Mouse (Mus musculus) liver, postnatal 0 days (tissue): ENCODE data around the gene Socs5. TPM values are rescaled to one million over a fixed set of nuclear protein-coding genes. Genes with fewer than 3 reads are reported as not detected.
A peak's percentile ranks its signal among the peaks of the same experiment; 100 is the strongest.

Experiments
- ATAC-seq: fragments of 200-750 bp; cut with Nextera tagmentation; 2 replicates; pipeline ENCODE4 v1.8.0; 2017; ENCODE audit warnings: mild to moderate bottlenecking, moderate library complexity
- DNase-seq: peaks from one replicate; pipeline ENCODE4 v3.0.0-alpha.2; 2016
- H3K27ac ChIP-seq: fragments of 300-500 bp; sonication (generic); 2 replicates; pipeline ENCODE4 v1.5.1; 2014; ENCODE audit warnings: antibody characterized with exemption, moderate library complexity, mild to moderate bottlenecking, low read depth
- H3K27me3 ChIP-seq: fragments of 300-500 bp; sonication (generic); 2 replicates; pipeline ENCODE4 v1.6.1; 2014; ENCODE audit warnings: low read length, control low read depth, mixed read lengths; ENCODE audit not compliant: insufficient read depth
- H3K36me3 ChIP-seq: fragments of 300-500 bp; sonication (generic); replicated peaks from 2 replicates; pipeline ENCODE4 v1.6.1; 2014; ENCODE audit warnings: mild to moderate bottlenecking, control low read depth, low read length, moderate library complexity, mixed read lengths; ENCODE audit not compliant: insufficient read depth
- H3K4me1 ChIP-seq: fragments of 300-500 bp; sonication (generic); 2 replicates; pipeline ENCODE4 v1.6.1; 2014; ENCODE audit warnings: antibody characterized with exemption, mild to moderate bottlenecking, control low read depth; ENCODE audit not compliant: insufficient read depth
- H3K4me2 ChIP-seq: fragments of 300-500 bp; sonication (generic); 2 replicates; pipeline ENCODE4 v1.6.1; 2014; ENCODE audit warnings: low read depth, mild to moderate bottlenecking, low read length, moderate library complexity, mixed read lengths
- H3K4me3 ChIP-seq: fragments of 300-500 bp; sonication (generic); 2 replicates; pipeline ENCODE4 v1.5.1; 2014; ENCODE audit warnings: low read depth, low read length
- H3K9ac ChIP-seq: fragments of 300-500 bp; sonication (generic); replicated peaks from 2 replicates; pipeline ENCODE4 v1.6.1; 2014; ENCODE audit warnings: mild to moderate bottlenecking, moderate library complexity
- H3K9me3 ChIP-seq: fragments of 300-500 bp; sonication (generic); 2 replicates; pipeline ENCODE4 v1.6.1; 2016; ENCODE audit warnings: mild to moderate bottlenecking, control low read depth, low read length, mixed read lengths
- CTCF ChIP-seq: sonication (generic); IDR thresholded peaks from 2 replicates; pipeline ENCODE4 v1.5.1; 2016; ENCODE audit warnings: antibody characterized with exemption, low read depth
- EP300 ChIP-seq: IDR thresholded peaks from 2 replicates; pipeline ENCODE4 v1.6.1; 2016; ENCODE audit warnings: antibody characterized with exemption, low read depth, mild to moderate bottlenecking
- WGBS: fragments of 180-500 bp; shearing (Covaris S2); extraction: QIAGEN DNeasy Blood & Tissue Kit; methylation state at CpG from one replicate; pipeline ENCODE4 v1.1.7; 2014; ENCODE audit not compliant: insufficient replicate concordance; 5-methylcytosine and 5-hydroxymethylcytosine counted together
- polyA plus RNA-seq: library from polyadenylated mRNA; unstranded; fragments of >200 nt; fragmentation: Nextera tagmentation; extraction: Ambion mirVana; gene quantifications from 2 replicates; pipeline ENCODE4 v1.2.1, GENCODE M21; 2015

Socs5 gene
- polyA plus RNA-seq, 1 experiment from 2014 or later, result 1.4 TPM

DNA sequence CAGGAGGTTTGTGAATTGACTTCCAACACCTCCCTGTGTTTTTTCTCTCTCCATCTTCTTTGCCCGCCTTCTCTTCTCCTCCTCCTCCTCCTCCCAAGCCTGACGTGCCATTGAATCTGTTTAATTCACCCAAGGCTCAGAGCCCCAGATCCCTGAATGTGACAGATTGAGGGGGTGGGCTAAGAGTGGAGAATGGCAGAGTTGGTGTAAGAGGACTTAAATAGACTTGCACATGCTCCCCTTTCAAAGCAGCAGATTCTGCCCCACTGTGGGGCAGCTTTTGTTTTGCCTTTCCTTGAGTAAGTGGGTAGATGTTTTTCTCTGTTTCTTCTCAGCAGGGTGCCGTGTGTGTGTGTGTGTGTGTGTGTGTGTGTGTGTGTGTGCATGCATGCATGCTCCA, 61.6 kb downstream of the Socs5 start:
- no peak for TF ChIP-seq CTCF
- TF ChIP-seq EP300, result no peak
- no peaks in the 10 kb centered on the region for H3K4me1 ChIP-seq
- H3K9ac ChIP-seq, result no peak overlapping the region
- H3K4me2 ChIP-seq, result no peak overlapping the region
- ATAC-seq (no peak), DNase-seq (no peak)
- no peaks in the 10 kb centered on the region for H3K36me3 ChIP-seq
- no peak overlapping the region for H3K27ac ChIP-seq
- H3K4me3 ChIP-seq, result no peak overlapping the region
- no peaks in the 10 kb centered on the region for H3K27me3 ChIP-seq
- WGBS, result 85% methylated on average over 3 of the region's 3 CpGs
- no peaks in the 10 kb centered on the region for H3K9me3 ChIP-seq

DNA sequence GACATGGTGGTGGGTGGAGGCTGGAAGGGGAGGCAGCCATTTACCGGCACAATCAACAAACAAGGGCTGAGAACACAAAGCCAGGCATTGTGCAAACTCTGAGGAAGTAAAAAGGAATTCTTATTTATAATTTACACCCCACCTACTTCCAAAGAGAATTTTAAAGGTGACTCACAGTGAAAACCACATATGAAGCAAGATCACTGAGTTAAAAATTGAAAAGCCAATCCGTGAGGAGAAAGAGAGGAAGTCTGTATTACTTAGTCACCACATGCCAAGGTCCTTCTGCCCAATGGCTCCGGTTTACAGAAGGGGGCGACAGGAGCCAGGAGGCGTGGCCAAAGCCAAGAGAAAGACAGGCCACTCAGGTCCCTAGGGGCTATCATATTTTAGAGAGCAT, 62.9 kb downstream of the Socs5 start:
- DNase-seq (no peak), ATAC-seq (no peak)
- 0 out of 2 replicates have a peak, but pooled peaks have one; percentile 4 for TF ChIP-seq CTCF
- TF ChIP-seq EP300, result no peak
- Histone ChIP-seq H3K27ac (no peak overlapping the region), H3K27me3 (no peaks in the 10 kb centered on the region), H3K4me2 (no peak overlapping the region), H3K36me3 (no peaks in the 10 kb centered on the region), H3K9ac (no peak overlapping the region), H3K4me3 (no peak overlapping the region), H3K4me1 (no peaks in the 10 kb centered on the region), H3K9me3 (no peaks in the 10 kb centered on the region)
- WGBS, result 24% methylated on average over 5 of the region's 5 CpGs

DNA sequence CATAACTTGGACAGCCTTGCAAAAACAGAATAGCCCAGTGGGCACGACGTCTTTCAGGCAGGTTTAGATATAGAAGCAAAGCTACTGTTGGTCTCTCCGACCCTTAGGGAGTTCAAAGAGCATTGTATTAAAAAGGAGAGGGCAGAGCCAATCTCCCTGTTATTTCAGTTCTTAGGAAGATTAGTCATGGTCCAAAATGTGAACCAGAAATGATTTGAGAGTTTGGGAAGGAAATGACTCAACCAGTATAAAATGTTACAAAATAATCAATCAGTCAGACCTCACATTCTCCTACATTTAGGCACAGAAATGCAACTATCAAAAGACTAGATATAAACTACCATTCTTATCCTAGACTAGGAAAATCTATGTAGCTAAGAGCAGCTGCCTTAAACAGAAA, 64.6 kb downstream of the Socs5 start:
- no peaks in the 10 kb centered on the region for H3K9me3 ChIP-seq
- WGBS, result 83% methylated on average over 3 of the region's 3 CpGs
- H3K27ac ChIP-seq, result no peak overlapping the region
- ATAC-seq (no peak), DNase-seq (no peak)
- H3K4me1 ChIP-seq, result no peaks in the 10 kb centered on the region
- H3K36me3 ChIP-seq, result no peaks in the 10 kb centered on the region
- H3K4me3 ChIP-seq, result no peak overlapping the region
- H3K4me2 ChIP-seq, result no peak overlapping the region
- TF ChIP-seq EP300, result no peak
- H3K9ac ChIP-seq, result no peak overlapping the region
- no peaks in the 10 kb centered on the region for H3K27me3 ChIP-seq

DNA sequence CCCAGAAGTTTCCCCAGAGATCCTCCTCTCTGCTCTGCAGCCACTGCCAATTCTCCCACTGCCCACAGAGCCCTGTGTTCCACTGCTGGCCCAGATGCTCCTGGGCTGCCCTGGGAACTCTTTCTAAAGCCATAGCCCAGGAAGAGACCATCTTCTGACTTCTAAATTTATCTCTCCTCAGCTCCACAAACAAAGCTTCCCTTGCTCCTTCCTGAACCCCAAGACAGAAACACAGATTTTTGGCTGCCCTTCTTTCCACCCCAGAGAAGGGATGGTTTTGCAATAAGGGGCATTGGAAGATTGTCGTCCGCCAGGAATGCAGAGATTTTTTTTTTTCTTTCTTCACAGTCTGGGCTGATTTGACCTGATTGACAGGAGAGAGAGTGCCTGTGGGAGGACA, 66.5 kb downstream of the Socs5 start:
- no peak overlapping the region for H3K9ac ChIP-seq
- no peak overlapping the region for H3K4me2 ChIP-seq
- TF ChIP-seq CTCF, result no peak
- no peak for TF ChIP-seq EP300
- no peaks in the 10 kb centered on the region for H3K36me3 ChIP-seq
- no peaks in the 10 kb centered on the region for H3K9me3 ChIP-seq
- H3K27me3 ChIP-seq, result no peaks in the 10 kb centered on the region
- no peaks in the 10 kb centered on the region for H3K4me1 ChIP-seq
- WGBS, result 72% methylated on average over 2 of the region's 2 CpGs
- H3K4me3 ChIP-seq, result no peak overlapping the region
- DNase-seq, result no peak
- no peak for ATAC-seq
- no peak overlapping the region for H3K27ac ChIP-seq

DNA sequence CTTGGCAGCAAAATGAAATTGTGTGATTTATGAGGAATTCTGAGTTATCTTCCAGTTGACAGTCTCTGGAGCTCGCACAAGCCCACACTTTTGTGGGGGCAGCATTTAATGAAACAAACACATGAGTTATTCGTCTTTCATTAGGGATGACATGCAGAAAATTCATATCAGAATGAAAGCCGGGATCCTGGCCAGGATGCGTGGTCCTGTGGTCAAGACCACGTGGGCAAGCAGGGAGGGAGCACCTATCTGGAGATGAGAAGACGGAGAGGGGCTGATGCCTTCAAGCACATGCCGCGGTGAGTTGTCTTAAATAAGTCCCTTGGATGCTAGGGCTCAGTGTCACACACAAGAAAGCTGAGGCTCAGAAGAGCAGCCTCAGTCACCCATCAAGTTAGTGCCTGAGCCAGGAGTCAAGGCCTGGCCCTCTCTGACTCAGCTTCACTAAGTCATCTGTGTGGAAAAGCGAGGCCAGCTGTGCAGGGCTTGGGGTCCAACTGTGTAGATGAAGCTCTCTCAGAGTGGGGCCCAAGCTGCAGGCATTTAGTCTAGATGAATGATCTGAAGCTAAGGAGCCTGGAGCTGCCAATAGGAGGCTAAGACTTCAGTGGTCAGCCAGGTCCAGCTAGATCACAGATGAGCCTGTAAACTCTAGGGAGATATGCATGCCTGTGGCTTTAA, 67.3 kb downstream of the Socs5 start:
- no peak for DNase-seq
- 79% methylated on average over 9 of the region's 9 CpGs for WGBS

DNA sequence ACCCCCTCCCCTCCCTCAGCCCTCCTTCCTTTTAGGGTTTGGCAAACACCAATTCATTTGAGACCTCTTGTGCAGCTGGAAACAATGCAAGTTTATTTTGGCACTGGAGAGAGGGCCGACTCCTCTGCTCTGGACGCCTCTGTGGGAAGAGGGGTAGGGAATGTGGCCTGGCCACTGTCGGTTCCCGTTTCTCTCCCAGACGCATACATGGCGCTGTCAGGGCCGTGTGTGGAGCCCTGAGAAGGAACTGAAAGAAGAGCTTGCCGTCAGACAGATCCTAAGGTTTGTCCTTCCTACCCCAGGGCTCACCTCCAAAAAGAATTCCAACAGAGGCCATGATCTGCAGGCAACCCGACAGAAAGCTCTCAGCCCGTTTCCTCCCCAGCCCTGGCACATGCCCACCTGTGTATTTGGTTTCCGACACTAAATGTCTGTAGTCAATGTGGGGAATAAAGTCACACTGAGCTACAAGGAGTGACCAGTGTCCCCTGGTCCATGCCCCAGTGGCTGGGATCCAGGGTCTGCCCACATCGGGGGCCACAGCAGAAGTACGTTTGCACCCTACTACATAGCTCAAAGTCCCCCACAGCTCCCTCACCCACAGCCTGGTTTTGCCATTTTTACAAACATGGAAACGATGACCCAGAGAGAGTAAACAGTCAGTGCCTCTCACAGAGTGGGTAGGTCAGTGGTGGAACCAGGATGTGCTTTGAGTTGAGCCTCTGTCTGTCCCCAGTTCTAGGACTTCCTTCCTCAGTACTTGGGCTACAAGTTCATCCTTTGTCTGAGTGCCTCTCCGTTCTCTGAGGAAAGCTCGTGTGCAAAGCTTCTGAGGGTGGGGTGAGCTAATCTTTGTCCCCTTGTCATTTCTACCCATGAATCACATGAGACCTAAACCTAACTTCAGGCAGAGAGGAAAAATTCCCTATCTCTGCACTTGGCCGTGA, 68.9 kb downstream of the Socs5 start:
- Histone ChIP-seq H3K4me3 (no peak overlapping the region), H3K27me3 (no peaks in the 10 kb centered on the region), H3K9me3 (no peaks in the 10 kb centered on the region), H3K4me1 (0 out of 2 replicates have a peak, but pooled peaks cover 3% of the 10 kb centered on the region), H3K4me2 (no peak overlapping the region), H3K36me3 (no peaks in the 10 kb centered on the region), H3K27ac (0 out of 2 replicates have a peak overlapping the region, but pooled peaks have one; percentile 1), H3K9ac (no peak overlapping the region)
- ATAC-seq (no peak), DNase-seq (no peak)
- TF ChIP-seq CTCF, result no peak
- no peak for TF ChIP-seq EP300
- 59% methylated on average over 17 of the region's 17 CpGs for WGBS

More for the DNA sequence above, 67.3 kb downstream of the Socs5 start:
- Histone ChIP-seq H3K27me3 (no peaks in the 10 kb centered on the region), H3K9me3 (no peaks in the 10 kb centered on the region), H3K36me3 (no peaks in the 10 kb centered on the region), H3K27ac (no peak overlapping the region), H3K9ac (no peak overlapping the region), H3K4me2 (no peak overlapping the region), H3K4me1 (no peaks in the 10 kb centered on the region), H3K4me3 (no peak overlapping the region)
- ATAC-seq, result no peak
- TF ChIP-seq CTCF, result no peak
- TF ChIP-seq EP300, result no peak
